Mouse (Mus musculus): ENCODE data around the gene Ccdc189. TPM values are rescaled to one million over a fixed set of nuclear protein-coding genes. Genes with fewer than 3 reads are reported as not detected.

Gene Ccdc189
- total and polyA plus RNA-seq, 2 experiments: 1.7 to 1.9 TPM

DNA sequence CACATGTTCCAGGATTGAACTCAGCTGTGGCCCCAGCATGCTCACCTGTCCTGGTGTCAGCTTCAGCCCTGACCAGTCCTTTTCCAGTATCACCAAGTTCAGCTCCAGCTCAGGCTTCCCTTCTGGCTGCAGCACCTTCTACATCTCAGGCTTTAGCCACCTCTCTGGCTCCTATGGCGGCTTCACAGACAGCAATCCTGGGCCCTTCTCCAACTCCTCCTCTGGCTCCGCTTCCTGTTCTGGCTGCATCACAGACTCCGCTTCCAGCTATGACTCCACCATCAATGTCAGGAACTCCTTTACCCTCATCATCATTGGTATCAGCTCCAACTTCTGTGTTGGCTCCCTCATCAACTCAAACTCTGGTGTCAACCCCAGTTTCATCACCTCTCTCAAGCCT is 46.7 kb downstream of the Ccdc189 start:
- no peak overlapping the region for H3K27ac ChIP-seq (replicated peaks; ENCODE audit: insufficient read depth, low read depth, low read length)
- no peak overlapping the region for H3K9ac ChIP-seq (ENCODE audit: low read depth, low read length)
- no peak for TF ChIP-seq CTCF (IDR thresholded peaks at IDR 0.05; ENCODE audit: low read depth, low read length)
- TF ChIP-seq POLR2A (IDR thresholded peaks at IDR 0.05; ENCODE audit: extremely low read depth, insufficient read depth, low read length): no peak
- H3K4me3 ChIP-seq (ENCODE audit: insufficient read depth, low read depth, low read length): no peak overlapping the region
- DNase-seq (ENCODE audit: extremely low read depth, low read depth, low spot score): no peak
- H3K36me3 ChIP-seq (ENCODE audit: control insufficient read depth, insufficient read depth, low read length): peaks cover 82% of the 10 kb centered on the region
- H3K27me3 ChIP-seq (ENCODE audit: control insufficient read depth, insufficient read depth, low read length): no peaks in the 10 kb centered on the region
- no peaks in the 10 kb centered on the region for H3K79me2 ChIP-seq (ENCODE audit: control insufficient read depth, insufficient read depth, low read length)
- 83% methylated on average over 3 of the region's 3 CpGs for WGBS
- H3K4me1 ChIP-seq (ENCODE audit: control insufficient read depth, insufficient read depth, low read length): no peaks in the 10 kb centered on the region

Other genes starting within 250 kb of the Ccdc189 start
- 7.7 and 9.5 TPM in 2 replicates for gene Zfp768, start 243.0 kb downstream of the Ccdc189 start, total RNA-seq (2014; rRNA removed)
- 21.2 and 28.0 TPM in 2 replicates for gene Zfp768, start 243.0 kb downstream of the Ccdc189 start, polyA plus RNA-seq (2012; rRNA removed)
- 3.6 and 3.7 TPM in 2 replicates for gene Zfp747, start 212.5 kb downstream of the Ccdc189 start, total RNA-seq (2014; rRNA removed)
- 3.0 and 4.0 TPM in 2 replicates for gene Zfp747, start 212.5 kb downstream of the Ccdc189 start, polyA plus RNA-seq (2012; rRNA removed)
- 2.0 and 2.3 TPM in 2 replicates for gene 9130019O22Rik, start 201.4 kb downstream of the Ccdc189 start, total RNA-seq (2014; rRNA removed)
- 1.6 and 2.0 TPM in 2 replicates for gene 9130019O22Rik, start 201.4 kb downstream of the Ccdc189 start, polyA plus RNA-seq (2012; rRNA removed)
- gene E430018J23Rik, start 195.0 kb downstream of the Ccdc189 start, total RNA-seq (2014; rRNA removed): 4.9 and 5.8 TPM in 2 replicates
- gene E430018J23Rik, start 195.0 kb downstream of the Ccdc189 start, polyA plus RNA-seq (2012; rRNA removed): 5.4 and 7.7 TPM in 2 replicates
- gene Zfp764, start 181.8 kb downstream of the Ccdc189 start, total RNA-seq (2014; rRNA removed): 1.8 and 2.5 TPM in 2 replicates
- 1.3 and 1.8 TPM in 2 replicates for gene Zfp764, start 181.8 kb downstream of the Ccdc189 start, polyA plus RNA-seq (2012; rRNA removed)
- 2.9 and 3.0 TPM in 2 replicates for gene Zfp688, start 166.5 kb downstream of the Ccdc189 start, total RNA-seq (2014; rRNA removed)
- 8.5 and 9.4 TPM in 2 replicates for gene Zfp688, start 166.5 kb downstream of the Ccdc189 start, polyA plus RNA-seq (2012; rRNA removed)
- gene Zfp689, start 139.4 kb downstream of the Ccdc189 start, total RNA-seq (2014; rRNA removed): 0.47 and 0.74 TPM in 2 replicates
- gene Zfp689, start 139.4 kb downstream of the Ccdc189 start, polyA plus RNA-seq (2012; rRNA removed): 0.92 and 1.9 TPM in 2 replicates
- gene Prr14, start 129.0 kb downstream of the Ccdc189 start, total RNA-seq (2014; rRNA removed): 8.3 and 9.5 TPM in 2 replicates
- gene Prr14, start 129.0 kb downstream of the Ccdc189 start, polyA plus RNA-seq (2012; rRNA removed): 41.5 and 44.6 TPM in 2 replicates
- gene Fbrs, start 109.4 kb downstream of the Ccdc189 start, total RNA-seq (2014; rRNA removed): 3.6 and 6.4 TPM in 2 replicates
- 9.5 and 11.8 TPM in 2 replicates for gene Fbrs, start 109.4 kb downstream of the Ccdc189 start, polyA plus RNA-seq (2012; rRNA removed)
- 10.9 and 13.8 TPM in 2 replicates for gene Srcap, start 76.6 kb downstream of the Ccdc189 start, total RNA-seq (2014; rRNA removed)
- gene Srcap, start 76.6 kb downstream of the Ccdc189 start, polyA plus RNA-seq (2012; rRNA removed): 8.9 and 9.6 TPM in 2 replicates
- gene Gm42715, start 69.0 kb downstream of the Ccdc189 start, total RNA-seq (2014; rRNA removed): 4.6 and 7.7 TPM in 2 replicates
- 5.9 and 7.5 TPM in 2 replicates for gene Gm42715, start 69.0 kb downstream of the Ccdc189 start, polyA plus RNA-seq (2012; rRNA removed)
- 2.7 and 2.8 TPM in 2 replicates for gene Tmem265, start 27.2 kb downstream of the Ccdc189 start, total RNA-seq (2014; rRNA removed)
- 0.20 TPM in 1 of 2 replicates, not detected in the other for gene Tmem265, start 27.2 kb downstream of the Ccdc189 start, polyA plus RNA-seq (2012; rRNA removed)
- gene Phkg2, start 15.3 kb downstream of the Ccdc189 start, total RNA-seq (2014; rRNA removed): 20.1 and 22.2 TPM in 2 replicates
- gene Phkg2, start 15.3 kb downstream of the Ccdc189 start, polyA plus RNA-seq (2012; rRNA removed): 33.4 and 40.5 TPM in 2 replicates
- gene Rnf40, start 172 bp upstream of the Ccdc189 start, total RNA-seq (2014; rRNA removed): 14.5 and 18.3 TPM in 2 replicates
- 12.4 and 13.6 TPM in 2 replicates for gene Rnf40, start 172 bp upstream of the Ccdc189 start, polyA plus RNA-seq (2012; rRNA removed)
- 5.0 and 7.0 TPM in 2 replicates for gene Zfp629, start 27.2 kb upstream of the Ccdc189 start, total RNA-seq (2014; rRNA removed)
- gene Zfp629, start 27.2 kb upstream of the Ccdc189 start, polyA plus RNA-seq (2012; rRNA removed): 4.8 and 5.8 TPM in 2 replicates
- 7.3 and 7.6 TPM in 2 replicates for gene Bcl7c, start 120.3 kb upstream of the Ccdc189 start, total RNA-seq (2014; rRNA removed)
- 20.0 and 23.2 TPM in 2 replicates for gene Bcl7c, start 120.3 kb upstream of the Ccdc189 start, polyA plus RNA-seq (2012; rRNA removed)
- gene Ctf1, start 124.1 kb upstream of the Ccdc189 start, total RNA-seq (2014; rRNA removed): 2.7 and 4.4 TPM in 2 replicates
- gene Ctf1, start 124.1 kb upstream of the Ccdc189 start, polyA plus RNA-seq (2012; rRNA removed): 10.5 and 15.9 TPM in 2 replicates
- not detected in 2 replicates for gene Ctf2, start 143.6 kb upstream of the Ccdc189 start, total RNA-seq (2014; rRNA removed)
- not detected in 2 replicates for gene Ctf2, start 143.6 kb upstream of the Ccdc189 start, polyA plus RNA-seq (2012; rRNA removed)
- gene Fbxl19, start 155.9 kb upstream of the Ccdc189 start, total RNA-seq (2014; rRNA removed): 1.9 and 2.4 TPM in 2 replicates
- 3.9 and 4.7 TPM in 2 replicates for gene Fbxl19, start 155.9 kb upstream of the Ccdc189 start, polyA plus RNA-seq (2012; rRNA removed)
- 10.2 and 14.7 TPM in 2 replicates for gene Orai3, start 181.2 kb upstream of the Ccdc189 start, total RNA-seq (2014; rRNA removed)
- 21.1 and 26.6 TPM in 2 replicates for gene Orai3, start 181.2 kb upstream of the Ccdc189 start, polyA plus RNA-seq (2012; rRNA removed)
- 2.6 and 5.4 TPM in 2 replicates for gene Setd1a, start 188.1 kb upstream of the Ccdc189 start, total RNA-seq (2014; rRNA removed)
- gene Setd1a, start 188.1 kb upstream of the Ccdc189 start, polyA plus RNA-seq (2012; rRNA removed): 5.5 and 7.8 TPM in 2 replicates
- gene Gm49388, start 197.0 kb upstream of the Ccdc189 start, total RNA-seq (2014; rRNA removed): not detected in 2 replicates
- gene Gm49388, start 197.0 kb upstream of the Ccdc189 start, polyA plus RNA-seq (2012; rRNA removed): not detected in 2 replicates
- 458 and 477 TPM in 2 replicates for gene Hsd3b7, start 212.0 kb upstream of the Ccdc189 start, total RNA-seq (2014; rRNA removed)
- gene Hsd3b7, start 212.0 kb upstream of the Ccdc189 start, polyA plus RNA-seq (2012; rRNA removed): 1,150 and 1,162 TPM in 2 replicates
- gene Stx4a, start 235.7 kb upstream of the Ccdc189 start, total RNA-seq (2014; rRNA removed): 16.7 and 18.5 TPM in 2 replicates
- 34.7 and 38.3 TPM in 2 replicates for gene Stx4a, start 235.7 kb upstream of the Ccdc189 start, polyA plus RNA-seq (2012; rRNA removed)
- 0.55 and 0.87 TPM in 2 replicates for gene Stx1b, start 236.0 kb upstream of the Ccdc189 start, total RNA-seq (2014; rRNA removed)
- gene Stx1b, start 236.0 kb upstream of the Ccdc189 start, polyA plus RNA-seq (2012; rRNA removed): 7.9 TPM in 2 replicates